Mouse (Mus musculus): Measurements from ENCODE around the gene Cd86.

DNA sequence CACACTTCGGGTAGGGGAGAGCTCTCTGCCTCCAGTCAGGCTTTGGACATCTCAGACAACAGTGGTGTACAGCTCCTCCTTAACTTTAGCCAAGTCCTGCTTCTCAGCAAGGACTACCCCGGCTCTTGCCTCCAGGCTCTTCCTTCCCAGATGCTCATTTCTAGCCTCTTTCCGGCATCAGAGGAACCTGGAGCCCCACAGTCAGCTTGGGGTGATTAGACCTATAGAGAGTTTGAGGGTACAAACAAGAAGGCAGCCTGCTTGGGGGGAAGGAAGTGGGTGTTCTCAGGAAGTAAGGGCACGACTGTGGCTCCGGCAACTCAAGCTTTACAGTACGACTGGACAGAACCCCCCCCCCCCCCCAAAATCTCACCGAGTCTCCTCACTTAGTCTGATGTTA is 42.9 kb upstream of the Cd86 start:
- TF ChIP-seq POLR2A (IDR thresholded peaks at IDR 0.05; ENCODE audit: insufficient read depth, low read depth, low read length), result no peak
- TF ChIP-seq CTCF (IDR thresholded peaks at IDR 0.05; ENCODE audit: insufficient read depth, low read depth, low read length), result no peak

Measured in olfactory bulb, adult 2 months (tissue).